Mouse (Mus musculus) embryonic facial prominence, embryonic 15.5 days (tissue): ENCODE data around the gene Fndc10. TPM values are rescaled to one million over a fixed set of nuclear protein-coding genes. Genes with fewer than 3 reads are reported as not detected.
A peak's percentile ranks its signal among the peaks of the same experiment; 100 is the strongest.

ENCODE experiments used
- ATAC-seq: fragments of 200-750 bp; cut with Nextera tagmentation; 2 replicates; pipeline ENCODE4 v1.8.0; 2017; ENCODE audit warnings: low read depth, moderate TSS enrichment; ENCODE audit not compliant: insufficient number of reproducible peaks, low FRiP score, low TSS enrichment
- H3K27ac ChIP-seq: fragments of 300-500 bp; sonication (generic); replicated peaks from 2 replicates; pipeline ENCODE4 v1.5.1; 2015; ENCODE audit warnings: mild to moderate bottlenecking, inconsistent platforms
- H3K27me3 ChIP-seq: fragments of 300-500 bp; sonication (generic); 2 replicates; pipeline ENCODE4 v1.6.1; 2015; ENCODE audit warnings: inconsistent platforms
- H3K36me3 ChIP-seq: fragments of 300-500 bp; sonication (generic); 2 replicates; pipeline ENCODE4 v1.6.1; 2015; ENCODE audit warnings: mild to moderate bottlenecking, inconsistent platforms
- H3K4me1 ChIP-seq: fragments of 300-500 bp; sonication (generic); 2 replicates; pipeline ENCODE4 v1.6.1; 2015; ENCODE audit warnings: inconsistent platforms
- H3K4me2 ChIP-seq: fragments of 300-500 bp; sonication (generic); replicated peaks from 2 replicates; pipeline ENCODE4 v1.6.1; 2015; ENCODE audit warnings: mild to moderate bottlenecking, inconsistent platforms
- H3K4me3 ChIP-seq: fragments of 300-500 bp; sonication (generic); replicated peaks from 2 replicates; pipeline ENCODE4 v1.5.1; 2015; ENCODE audit warnings: mild to moderate bottlenecking, inconsistent platforms
- H3K9ac ChIP-seq: fragments of 300-500 bp; sonication (generic); 2 replicates; pipeline ENCODE4 v1.6.1; 2015; ENCODE audit warnings: inconsistent platforms
- H3K9me3 ChIP-seq: fragments of 300-500 bp; sonication (generic); replicated peaks from 2 replicates; pipeline ENCODE4 v1.6.1; 2016; ENCODE audit warnings: inconsistent platforms
- WGBS: fragments of 180-500 bp; shearing (Covaris S2); methylation state at CpG from one replicate; pipeline ENCODE4 v1.1.7; 2015; 5-methylcytosine and 5-hydroxymethylcytosine counted together
- polyA plus RNA-seq: library from polyadenylated mRNA; unstranded; fragments of >200 nt; fragmentation: Nextera tagmentation; extraction: Ambion mirVana; gene quantifications from 2 replicates; pipeline ENCODE4 v1.2.1, GENCODE M21; 2015

Fndc10 gene
- polyA plus RNA-seq, 1 experiment from 2014 or later, result 13.5 TPM

DNA sequence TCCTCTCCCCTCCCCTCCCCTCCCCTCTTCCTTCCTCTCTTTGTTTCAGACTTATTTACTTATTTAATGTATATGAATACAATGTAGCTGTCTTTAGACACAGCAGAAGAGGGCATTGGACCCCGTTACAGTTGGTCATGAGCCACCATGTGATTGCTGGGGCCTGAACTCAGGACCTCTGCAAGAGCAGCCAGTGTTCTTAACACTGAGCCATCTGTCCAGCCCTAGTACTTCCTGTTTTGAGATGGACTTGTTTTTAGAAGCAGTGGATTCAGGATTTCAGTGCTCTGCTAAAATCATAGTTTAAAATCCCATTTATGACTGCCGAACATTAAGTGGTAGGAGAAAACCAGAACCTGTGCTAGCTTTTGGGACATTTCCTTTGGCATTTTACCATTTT lies 14.4 kb downstream of the Fndc10 start:
- peaks cover 27% of the 10 kb centered on the region for H3K4me1 ChIP-seq
- H3K9me3 ChIP-seq, result no peaks in the 10 kb centered on the region
- ATAC-seq, result no peak
- H3K9ac ChIP-seq, result no peak overlapping the region
- H3K27ac ChIP-seq, result no peak overlapping the region
- no peak overlapping the region for H3K4me2 ChIP-seq
- 79% methylated on average over 2 of the region's 2 CpGs for WGBS
- no peaks in the 10 kb centered on the region for H3K27me3 ChIP-seq
- no peak overlapping the region for H3K4me3 ChIP-seq
- H3K36me3 ChIP-seq, result no peaks in the 10 kb centered on the region

DNA sequence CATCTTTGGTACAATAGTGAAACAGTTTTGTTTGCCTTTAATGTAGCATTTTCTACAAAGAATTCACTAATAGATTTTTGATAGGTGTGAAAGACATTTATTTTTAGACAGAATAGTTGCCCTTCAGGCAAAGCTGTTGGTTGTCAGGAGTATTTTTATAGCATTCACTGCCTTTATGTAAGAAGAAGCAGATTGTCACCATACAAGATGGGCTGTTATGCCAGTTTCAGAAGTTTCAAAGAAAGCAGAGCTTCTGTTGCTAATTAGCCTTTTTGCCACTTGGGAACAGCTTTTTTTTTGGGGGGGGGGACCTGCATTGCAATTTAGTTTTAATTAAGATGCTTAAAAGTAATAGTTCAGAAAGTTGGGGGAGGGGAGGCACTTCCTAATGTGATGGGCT lies 14.8 kb downstream of the Fndc10 start:
- Histone ChIP-seq H3K4me2 (no peak overlapping the region), H3K4me1 (peaks cover 27% of the 10 kb centered on the region), H3K27me3 (no peaks in the 10 kb centered on the region), H3K4me3 (no peak overlapping the region), H3K36me3 (no peaks in the 10 kb centered on the region), H3K9me3 (no peaks in the 10 kb centered on the region), H3K27ac (no peak overlapping the region), H3K9ac (no peak overlapping the region)
- ATAC-seq, result no peak

DNA sequence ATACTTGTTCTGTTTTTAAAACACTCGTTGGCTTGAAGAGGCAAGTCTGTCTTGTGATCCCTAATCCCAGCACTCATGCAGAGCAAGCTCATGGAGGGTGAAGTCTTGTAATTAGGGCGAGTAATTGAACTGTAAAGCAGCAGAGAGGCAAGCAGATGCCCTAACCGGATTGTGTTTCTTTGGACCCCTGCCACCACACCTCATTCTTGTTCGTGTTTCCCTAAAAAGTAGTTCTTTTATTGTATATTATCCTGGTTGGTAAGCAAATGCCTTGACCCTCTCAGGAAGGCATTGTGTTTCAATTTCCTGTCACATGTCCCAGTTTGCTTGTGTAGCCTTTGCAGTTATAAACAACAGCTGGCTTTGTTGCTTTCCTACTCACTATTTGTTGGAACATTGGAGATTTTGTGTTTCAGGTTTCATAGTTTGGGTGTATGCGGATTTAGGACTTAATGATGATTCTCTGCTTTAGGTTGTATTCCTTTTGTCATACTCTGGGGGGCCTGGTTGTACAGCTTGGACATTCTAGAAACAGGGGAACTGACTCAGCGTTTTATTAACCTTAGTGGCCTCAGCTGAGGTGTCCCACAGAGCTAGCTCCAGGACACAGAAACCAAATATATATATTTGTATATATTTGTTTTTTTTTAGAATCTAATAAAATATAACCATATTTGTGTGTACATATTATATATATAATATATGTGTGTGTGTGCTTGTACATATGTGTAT lies 16.5 kb downstream of the Fndc10 start:
- WGBS, result 40% methylated on average over 6 of the region's 6 CpGs
- no peak for ATAC-seq

DNA sequence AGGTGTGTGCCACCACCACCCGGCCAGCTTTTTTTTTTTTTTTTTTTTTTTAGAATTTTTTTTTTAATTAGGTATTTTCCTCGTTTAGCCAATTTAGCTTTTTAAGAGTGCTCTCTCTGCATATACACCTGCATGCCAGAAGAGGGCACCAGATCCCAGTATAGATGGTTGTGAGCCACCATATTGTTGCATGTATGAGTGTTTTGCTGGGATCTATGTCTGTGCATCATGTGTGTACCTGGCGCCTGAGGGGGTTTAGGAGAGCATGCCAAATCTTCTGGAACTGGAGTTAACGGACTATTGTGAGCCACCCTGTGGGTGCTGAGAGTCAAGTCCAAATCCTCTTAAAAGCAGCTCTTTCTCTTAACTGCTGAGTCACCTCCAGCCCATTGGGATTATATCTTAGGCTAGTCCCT lies 27.5 kb downstream of the Fndc10 start:
- 57% methylated on average over 4 of the region's 4 CpGs for whole genome bisulfite sequencing
- no peak overlapping the region for H3K9ac ChIP-seq

More for the DNA sequence above, 16.5 kb downstream of the Fndc10 start:
- Histone ChIP-seq H3K27me3 (no peaks in the 10 kb centered on the region), H3K4me1 (peaks cover 24% of the 10 kb centered on the region), H3K36me3 (peaks cover 9% of the 10 kb centered on the region), H3K4me2 (no peak overlapping the region), H3K9me3 (no peaks in the 10 kb centered on the region), H3K9ac (no peak overlapping the region), H3K27ac (peak overlapping the region; percentile 29; the same call in 1 of the 2 replicates), H3K4me3 (no peak overlapping the region)

DNA sequence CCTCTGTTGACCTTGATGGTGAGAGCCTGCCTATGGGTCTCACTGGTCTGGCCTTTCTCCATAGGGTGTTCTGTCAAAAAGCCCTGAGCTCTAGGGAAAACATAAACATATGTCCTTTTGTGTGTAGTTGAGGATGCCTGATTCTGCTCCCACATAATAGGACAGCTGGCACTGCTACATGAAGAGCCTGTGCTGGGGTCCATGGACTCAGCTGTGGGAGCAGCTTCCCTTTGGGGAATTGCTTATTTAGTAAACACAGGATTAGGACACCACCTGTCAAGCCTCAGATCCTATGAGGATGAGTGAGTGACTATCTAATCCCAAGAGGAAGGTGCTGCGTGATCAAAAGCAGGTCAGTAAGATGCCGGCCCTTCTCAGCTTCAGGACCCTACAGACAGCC lies 33.9 kb downstream of the Fndc10 start:
- Histone ChIP-seq H3K4me3 (no peak overlapping the region), H3K36me3 (peaks cover 29% of the 10 kb centered on the region), H3K9me3 (no peaks in the 10 kb centered on the region), H3K9ac (no peak overlapping the region), H3K27me3 (no peaks in the 10 kb centered on the region), H3K4me2 (no peak overlapping the region), H3K27ac (no peak overlapping the region), H3K4me1 (0 out of 2 replicates have a peak, but pooled peaks cover 1% of the 10 kb centered on the region)
- ATAC-seq, result no peak
- 84% methylated on average over 2 of the region's 2 CpGs for WGBS

More for the DNA sequence above, 27.5 kb downstream of the Fndc10 start:
- no peak for ATAC-seq
- Histone ChIP-seq H3K36me3 (peaks cover 32% of the 10 kb centered on the region), H3K27ac (no peak overlapping the region), H3K4me3 (no peak overlapping the region), H3K4me1 (no peaks in the 10 kb centered on the region), H3K9me3 (no peaks in the 10 kb centered on the region), H3K4me2 (no peak overlapping the region), H3K27me3 (no peaks in the 10 kb centered on the region)

DNA sequence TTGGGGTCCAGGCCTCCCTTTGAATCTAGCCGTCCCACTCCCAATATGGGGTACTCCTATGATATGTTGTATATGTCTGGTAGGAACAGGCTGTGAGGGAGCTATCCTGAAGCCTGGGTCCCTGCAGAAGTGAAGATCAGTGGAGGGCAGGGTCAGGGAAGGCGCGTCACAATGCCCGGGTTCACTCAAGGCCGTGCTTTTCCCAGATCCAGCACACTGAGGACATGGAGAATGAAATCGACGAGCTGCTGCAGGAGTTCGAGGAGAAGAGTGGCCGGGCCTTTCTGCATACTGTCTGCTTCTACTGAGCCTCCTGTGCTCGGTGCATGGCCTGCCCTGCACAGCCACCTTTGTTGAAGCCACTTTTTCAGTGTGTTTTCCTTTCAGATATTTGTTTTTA lies 39.1 kb downstream of the Fndc10 start:
- Histone ChIP-seq H3K4me1 (peaks cover 29% of the 10 kb centered on the region), H3K36me3 (peaks cover 33% of the 10 kb centered on the region), H3K4me3 (no peak overlapping the region), H3K9me3 (no peaks in the 10 kb centered on the region), H3K4me2 (peak overlapping the region; percentile 84), H3K27me3 (no peaks in the 10 kb centered on the region), H3K27ac (peak overlapping the region; percentile 92; the same call in 1 of the 2 replicates), H3K9ac (0 out of 2 replicates have a peak overlapping the region, but pooled peaks have one; percentile 2)
- 86% methylated on average over 10 of the region's 10 CpGs for WGBS
- no peak for ATAC-seq

DNA sequence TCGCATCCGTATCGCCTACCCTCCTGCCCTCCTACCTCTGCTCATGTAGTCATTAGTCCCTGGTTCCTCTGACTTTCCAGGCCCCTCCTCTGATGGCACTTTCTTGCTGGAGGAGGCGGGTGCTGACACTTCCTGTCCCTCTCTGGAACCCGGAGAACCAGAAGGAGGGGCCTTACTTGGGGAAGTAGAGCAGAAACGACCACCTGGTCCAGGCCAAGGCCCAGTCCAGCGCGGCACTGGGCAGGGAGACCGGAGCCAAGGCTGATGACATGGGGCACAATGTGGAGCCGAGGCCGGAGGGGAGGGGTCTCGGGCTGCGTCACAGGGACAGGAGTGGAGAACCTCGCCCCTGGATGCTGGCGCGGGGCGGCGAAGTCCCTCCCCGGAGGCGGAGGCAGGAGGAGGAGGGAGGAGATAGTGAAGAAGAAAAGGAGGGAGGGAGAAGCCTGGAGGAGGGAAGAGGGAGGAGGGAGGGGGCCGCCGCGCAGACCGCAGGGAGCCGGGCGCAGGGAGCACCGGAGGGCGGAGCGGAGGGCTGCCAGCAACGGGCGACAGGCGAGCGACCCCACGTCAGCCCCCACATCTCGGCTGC lies 40.3 kb downstream of the Fndc10 start, which contains the start of gene Tmem240:
Gene Tmem240 (plus strand): TSS at position 451 of the 592 bp plus-strand sequence.
- ATAC-seq, result peak; percentile 92
- peak within 1 kb of the TSS; percentile 84 for H3K4me2 ChIP-seq
- H3K9me3 ChIP-seq, result no peaks in the 10 kb centered on the region
- peak within 1 kb of the TSS; percentile 92 for H3K27ac ChIP-seq
- peak within 1 kb of the TSS; percentile 78 for H3K9ac ChIP-seq
- H3K4me3 ChIP-seq, result peak within 1 kb of the TSS; percentile 87
- peaks cover 33% of the 10 kb centered on the region for H3K36me3 ChIP-seq
- no peaks in the 10 kb centered on the region for H3K27me3 ChIP-seq
- H3K4me1 ChIP-seq, result peaks cover 34% of the 10 kb centered on the region
- WGBS, result under 1% methylated on average over 26 of the region's 35 CpGs

DNA sequence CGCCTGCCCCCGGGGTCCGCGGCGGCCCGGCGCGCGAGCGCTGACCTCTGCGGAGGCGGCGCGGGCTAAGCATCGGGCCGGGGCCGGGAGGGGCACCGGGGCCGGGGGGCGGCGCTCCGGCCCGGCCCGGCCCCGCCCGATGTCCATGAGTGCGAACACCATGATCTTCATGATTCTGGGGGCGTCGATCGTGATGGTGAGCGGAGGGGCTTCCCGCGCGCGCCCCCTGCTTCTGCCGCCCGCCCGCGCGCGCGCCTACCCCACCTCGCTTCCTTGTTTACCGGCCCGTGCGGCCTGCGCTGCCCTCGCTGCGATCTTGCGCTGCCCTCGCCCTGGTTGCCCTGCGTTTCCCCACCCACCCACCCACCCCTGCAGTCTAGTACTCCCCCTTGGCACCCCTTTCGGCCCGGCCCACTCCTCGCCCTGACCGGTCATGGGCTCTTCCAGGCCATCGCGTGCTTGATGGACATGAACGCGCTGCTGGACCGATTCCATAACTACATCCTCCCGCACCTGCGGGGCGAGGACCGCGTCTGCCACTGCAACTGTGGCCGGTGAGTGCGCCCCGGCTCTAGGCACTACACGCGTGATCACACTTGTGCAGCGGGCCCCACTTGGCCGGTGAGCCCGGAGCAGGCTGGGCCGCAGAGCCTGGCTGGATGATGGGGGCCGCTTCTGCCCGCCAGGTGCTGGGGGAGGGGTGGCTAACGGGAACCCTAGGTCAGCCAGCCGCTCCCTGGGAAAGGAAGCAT lies 41.0 kb downstream of the Fndc10 start:
- no peaks in the 10 kb centered on the region for H3K9me3 ChIP-seq
- peak overlapping the region; percentile 87 for H3K4me3 ChIP-seq
- peaks cover 34% of the 10 kb centered on the region for H3K36me3 ChIP-seq
- H3K4me2 ChIP-seq, result peak overlapping the region; percentile 84
- peak overlapping the region; percentile 92 for H3K27ac ChIP-seq
- peaks cover 34% of the 10 kb centered on the region for H3K4me1 ChIP-seq
- 1% methylated on average over 70 of the region's 79 CpGs for WGBS
- H3K27me3 ChIP-seq, result no peaks in the 10 kb centered on the region
- peak overlapping the region; percentile 78 for H3K9ac ChIP-seq
- peak; percentile 74 for ATAC-seq

DNA sequence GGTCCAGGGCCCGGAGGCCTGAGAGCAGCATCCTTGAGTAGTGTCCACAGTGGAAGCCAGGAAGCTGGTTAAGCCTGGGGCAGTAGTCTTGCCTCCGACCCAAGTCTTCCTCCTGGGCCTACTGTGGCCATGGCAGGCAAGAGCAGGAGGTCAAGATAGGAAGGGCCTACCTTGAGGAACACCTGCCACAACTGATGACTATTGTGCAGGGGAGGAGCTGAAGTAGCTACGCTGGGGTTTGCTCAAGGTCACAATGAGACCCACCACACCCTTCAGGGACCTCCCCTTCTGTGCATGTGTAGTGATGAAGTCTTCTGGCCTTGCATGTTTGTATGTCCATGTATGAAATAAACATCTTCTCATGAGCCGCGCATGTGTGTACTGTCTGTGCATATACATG lies 41.6 kb downstream of the Fndc10 start:
- WGBS, result 65% methylated on average over 5 of the region's 5 CpGs
- Histone ChIP-seq H3K27me3 (no peaks in the 10 kb centered on the region), H3K27ac (peak overlapping the region; percentile 6; the same call in 1 of the 2 replicates), H3K9me3 (no peaks in the 10 kb centered on the region), H3K36me3 (peaks cover 41% of the 10 kb centered on the region), H3K4me3 (peak overlapping the region; percentile 87), H3K4me2 (peak overlapping the region; percentile 84), H3K9ac (peak overlapping the region; percentile 78), H3K4me1 (peaks cover 34% of the 10 kb centered on the region)
- no peak for ATAC-seq

DNA sequence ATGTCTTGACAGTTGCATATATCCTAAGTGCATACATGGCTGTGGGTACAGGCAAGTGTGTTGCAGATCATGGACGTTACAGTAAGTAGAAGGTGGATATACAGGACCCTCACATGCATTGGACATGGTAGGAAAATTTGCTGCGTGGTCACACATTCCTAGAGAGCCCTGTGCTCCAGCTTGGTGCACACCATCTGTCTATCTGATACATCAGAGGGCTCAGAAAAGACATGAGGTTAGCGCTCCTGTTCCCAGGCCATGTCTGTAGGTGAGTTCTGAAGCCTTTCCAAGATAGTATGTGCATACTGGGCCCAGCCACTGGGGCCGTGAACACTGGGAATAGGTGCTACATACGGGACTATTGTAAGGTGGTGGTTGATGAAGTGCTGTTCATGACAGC lies 42.3 kb downstream of the Fndc10 start:
- H3K4me1 ChIP-seq, result peaks cover 34% of the 10 kb centered on the region
- H3K9ac ChIP-seq, result no peak overlapping the region
- 89% methylated on average over 5 of the region's 5 CpGs for WGBS
- H3K4me3 ChIP-seq, result peak overlapping the region; percentile 87; the same call in 1 of the 2 replicates
- no peaks in the 10 kb centered on the region for H3K27me3 ChIP-seq
- H3K9me3 ChIP-seq, result no peaks in the 10 kb centered on the region
- peaks cover 46% of the 10 kb centered on the region for H3K36me3 ChIP-seq
- H3K4me2 ChIP-seq, result peak overlapping the region; percentile 84; the same call in 1 of the 2 replicates
- H3K27ac ChIP-seq, result no peak overlapping the region
- ATAC-seq, result no peak

DNA sequence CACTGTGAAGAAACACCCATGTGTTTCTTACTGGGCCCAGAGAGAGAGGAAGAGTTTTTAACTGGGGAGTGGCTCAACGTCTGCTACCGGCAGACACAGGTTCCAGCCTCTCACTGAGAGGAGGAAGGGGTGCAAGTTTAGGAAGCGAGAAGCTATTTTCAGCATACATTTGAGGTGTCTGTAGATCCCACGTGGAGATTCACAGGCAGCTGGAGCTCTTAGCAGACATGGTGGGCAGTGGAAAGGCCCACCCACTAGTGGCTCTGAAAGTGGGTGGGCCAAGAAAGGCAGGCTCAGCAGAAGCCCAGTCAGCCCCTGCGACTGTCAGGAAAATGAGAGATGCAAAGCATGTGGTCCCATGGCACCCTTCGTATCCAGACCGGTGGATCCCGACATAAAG lies 44.1 kb downstream of the Fndc10 start:
- Histone ChIP-seq H3K9ac (no peak overlapping the region), H3K4me1 (peaks cover 30% of the 10 kb centered on the region), H3K9me3 (no peaks in the 10 kb centered on the region), H3K27me3 (no peaks in the 10 kb centered on the region), H3K27ac (0 out of 2 replicates have a peak overlapping the region, but pooled peaks have one; percentile 1), H3K4me3 (no peak overlapping the region), H3K36me3 (peaks cover 46% of the 10 kb centered on the region), H3K4me2 (no peak overlapping the region)
- ATAC-seq, result no peak
- 47% methylated on average over 8 of the region's 8 CpGs for WGBS
